Mouse (Mus musculus): ENCODE measurements around the gene Tprn.
"Not testable (repeated sequence)": the region's sequence is repeated elsewhere in the genome, so short reads cannot be mapped to it uniquely, and the experiment has no call there.

Tprn gene

DNA sequence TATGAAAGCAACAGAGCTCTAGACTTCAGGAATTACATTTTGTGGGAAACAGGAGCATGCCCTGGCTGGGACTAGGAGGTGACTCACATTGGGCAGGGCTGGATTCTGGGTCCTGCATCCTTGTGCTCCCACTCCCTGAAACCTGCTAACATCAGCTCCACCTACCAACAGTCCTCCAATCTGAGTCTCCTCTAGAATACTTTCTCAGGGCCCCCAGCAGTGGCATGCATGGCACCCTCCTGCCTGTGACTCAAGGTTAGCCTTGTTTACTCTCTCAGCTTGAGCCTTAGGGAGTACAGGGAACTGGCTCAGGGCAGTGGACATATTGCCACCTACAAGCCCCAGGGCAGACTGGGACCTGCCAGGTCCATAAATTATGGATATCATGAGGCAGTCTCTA lies 24.3 kb upstream of the Tprn start:
- DNase-seq = no peak

DNA sequence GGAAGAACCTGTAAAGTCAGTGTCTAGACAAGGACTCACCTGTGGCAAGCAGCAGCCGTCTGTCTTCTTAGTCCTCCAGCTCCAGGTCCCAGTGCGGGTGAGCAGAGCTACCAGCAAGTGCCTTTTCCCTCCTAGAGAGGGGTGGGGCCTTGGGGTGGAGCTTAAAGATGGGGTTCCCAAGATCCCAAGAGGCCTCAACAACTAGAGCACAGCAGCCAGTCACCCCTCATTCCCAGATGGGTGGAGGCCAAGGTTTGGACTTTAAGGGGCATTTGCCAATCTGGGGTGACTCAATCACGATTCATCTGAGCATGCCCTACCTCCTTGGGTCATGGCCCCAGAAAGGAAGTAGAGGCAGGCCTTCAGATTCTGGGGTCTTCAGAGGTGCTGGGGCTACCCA lies 22.7 kb upstream of the Tprn start:
- no peak for DNase-seq

DNA sequence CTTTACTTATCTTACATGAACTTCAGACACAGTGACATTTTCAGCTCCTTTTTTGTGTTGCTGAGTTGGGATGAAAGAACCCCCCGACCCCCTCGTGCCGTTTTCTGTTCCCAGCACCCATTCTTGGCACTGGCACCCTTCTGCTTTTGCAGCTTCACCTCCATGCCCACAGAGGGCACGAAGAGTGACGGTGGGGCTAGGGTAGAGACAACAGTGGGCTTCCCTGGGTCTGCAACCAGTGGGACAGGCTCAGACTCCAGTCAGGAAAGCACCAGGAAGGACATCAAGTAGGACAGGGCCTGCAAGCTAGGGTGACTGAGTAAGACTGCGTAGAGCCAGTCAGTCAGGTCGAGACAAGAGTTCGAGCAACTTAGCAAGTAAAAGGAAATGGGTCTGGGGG lies 22.1 kb upstream of the Tprn start:
- no peak for DNase-seq

DNA sequence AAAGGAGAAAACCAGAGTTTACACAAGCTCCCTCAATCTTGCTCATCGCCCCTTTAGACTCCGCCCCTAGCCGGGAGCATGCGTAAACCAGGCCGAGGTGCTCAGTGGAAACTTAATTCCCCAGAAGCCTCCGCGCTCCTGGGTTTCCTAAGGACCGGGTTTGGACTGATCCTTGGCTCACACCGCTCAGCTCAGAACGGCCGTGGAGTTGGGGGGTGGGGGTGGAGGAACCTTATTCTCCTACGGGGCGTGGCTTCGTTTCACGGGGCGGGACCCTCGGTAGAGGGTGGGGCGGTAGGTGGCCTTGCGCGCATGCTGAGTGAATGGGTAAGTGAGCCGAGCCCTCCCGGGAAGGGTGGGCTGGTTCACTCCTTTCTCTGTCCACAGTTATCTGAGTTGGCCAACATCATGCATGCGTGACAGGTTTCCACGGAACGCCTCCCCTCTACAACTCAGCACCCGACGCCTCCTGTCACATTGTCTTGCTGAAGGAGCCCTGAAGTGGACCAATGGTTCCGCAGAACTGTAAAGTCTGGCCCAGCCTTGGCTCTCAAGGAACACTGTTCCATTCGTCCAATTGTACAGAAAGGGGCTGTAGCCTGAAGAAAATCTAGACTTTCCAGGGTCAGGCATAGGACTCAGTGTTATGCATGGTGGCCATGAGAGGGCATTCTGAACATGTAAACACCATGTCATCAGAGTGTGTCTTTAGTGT lies 21.5 kb upstream of the Tprn start:
- DNase-seq = peak; percentile 55 to 61

DNA sequence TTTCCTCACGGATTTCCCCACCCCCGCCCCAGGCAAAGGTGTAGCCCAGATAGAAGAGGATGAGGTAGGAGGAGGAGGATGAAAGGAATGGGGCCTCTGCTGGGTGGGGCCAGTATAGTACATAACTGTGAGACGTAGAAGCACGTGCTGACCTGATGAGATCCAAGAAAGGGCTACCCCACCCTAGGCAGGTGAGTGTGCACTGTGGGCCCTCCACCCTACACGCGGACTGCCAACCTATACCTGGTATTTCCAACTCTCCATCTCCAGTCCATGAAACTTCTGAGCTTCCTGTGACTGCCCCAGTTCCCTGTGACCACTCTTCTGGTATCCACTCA lies 21.0 kb upstream of the Tprn start:
- DNase-seq = no peak

DNA sequence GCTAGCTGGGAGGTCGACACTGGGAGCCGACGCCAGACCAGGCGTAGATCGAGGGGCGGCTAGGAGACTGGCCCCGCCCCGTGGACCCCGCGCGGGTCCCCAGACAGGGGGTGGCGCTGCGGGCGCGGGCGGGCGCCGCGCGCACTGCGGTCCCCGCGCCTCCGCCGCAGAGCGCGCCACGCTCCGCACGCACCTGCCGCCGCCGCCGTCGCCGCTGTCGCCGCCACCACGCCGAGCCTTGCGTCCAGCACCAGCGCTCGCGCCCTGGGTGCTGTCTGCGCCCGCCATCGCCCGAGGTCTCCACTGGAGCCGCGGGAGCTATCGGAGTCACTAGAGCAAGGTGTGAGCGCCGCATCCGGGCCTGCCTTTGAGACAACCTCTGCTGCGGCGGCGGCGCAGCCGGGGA lies 20.3 kb upstream of the Tprn start, which contains the start of the genes Rnf208 and Cysrt1:
Gene Rnf208 (plus strand): TSS at position 155 of the 406 bp plus-strand sequence.
Gene Cysrt1 (minus strand): TSS at position 352 of the 406 bp plus-strand sequence.
- peak; percentile 28 to 34 for DNase-seq

DNA sequence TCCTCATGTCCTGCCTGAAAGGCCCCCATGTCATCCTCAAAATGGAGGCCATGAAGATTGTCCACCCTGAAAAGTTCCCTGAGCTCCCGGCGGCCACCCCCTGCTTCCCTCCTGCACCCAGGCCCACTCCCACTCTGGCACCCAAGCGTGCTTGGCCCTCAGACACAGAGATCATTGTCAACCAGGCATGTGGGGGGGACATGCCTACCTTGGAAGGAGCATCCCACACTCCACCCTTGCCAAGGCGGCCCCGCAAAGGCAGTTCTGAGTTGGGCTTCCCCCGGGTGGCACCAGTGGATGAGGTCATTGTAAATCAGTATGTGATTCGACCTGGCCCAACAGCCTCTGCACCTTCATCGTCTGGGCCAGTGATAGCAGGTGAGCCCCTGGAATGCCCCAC lies 19.1 kb upstream of the Tprn start:
- DNase-seq = no peak

DNA sequence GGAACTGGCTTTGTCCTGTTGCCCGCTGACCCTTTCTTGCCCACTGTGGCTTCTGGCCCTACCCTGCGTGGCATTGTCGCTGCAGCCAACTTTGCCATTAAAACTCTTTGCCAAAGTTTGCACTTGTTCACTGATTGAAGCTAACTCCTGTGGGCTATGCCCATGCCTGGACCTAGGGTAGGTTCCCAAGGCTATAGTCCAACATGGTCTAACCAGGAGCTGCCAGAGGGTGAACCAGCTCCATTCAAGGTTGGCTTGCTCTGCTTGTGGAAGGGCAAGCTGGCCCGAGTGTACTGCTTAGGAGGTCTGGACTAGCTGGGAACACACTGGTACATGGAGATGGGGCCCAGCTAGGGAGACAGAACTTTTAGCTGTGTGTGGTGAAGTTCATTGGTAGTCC lies 18.3 kb upstream of the Tprn start:
- DNase-seq = no peak

DNA sequence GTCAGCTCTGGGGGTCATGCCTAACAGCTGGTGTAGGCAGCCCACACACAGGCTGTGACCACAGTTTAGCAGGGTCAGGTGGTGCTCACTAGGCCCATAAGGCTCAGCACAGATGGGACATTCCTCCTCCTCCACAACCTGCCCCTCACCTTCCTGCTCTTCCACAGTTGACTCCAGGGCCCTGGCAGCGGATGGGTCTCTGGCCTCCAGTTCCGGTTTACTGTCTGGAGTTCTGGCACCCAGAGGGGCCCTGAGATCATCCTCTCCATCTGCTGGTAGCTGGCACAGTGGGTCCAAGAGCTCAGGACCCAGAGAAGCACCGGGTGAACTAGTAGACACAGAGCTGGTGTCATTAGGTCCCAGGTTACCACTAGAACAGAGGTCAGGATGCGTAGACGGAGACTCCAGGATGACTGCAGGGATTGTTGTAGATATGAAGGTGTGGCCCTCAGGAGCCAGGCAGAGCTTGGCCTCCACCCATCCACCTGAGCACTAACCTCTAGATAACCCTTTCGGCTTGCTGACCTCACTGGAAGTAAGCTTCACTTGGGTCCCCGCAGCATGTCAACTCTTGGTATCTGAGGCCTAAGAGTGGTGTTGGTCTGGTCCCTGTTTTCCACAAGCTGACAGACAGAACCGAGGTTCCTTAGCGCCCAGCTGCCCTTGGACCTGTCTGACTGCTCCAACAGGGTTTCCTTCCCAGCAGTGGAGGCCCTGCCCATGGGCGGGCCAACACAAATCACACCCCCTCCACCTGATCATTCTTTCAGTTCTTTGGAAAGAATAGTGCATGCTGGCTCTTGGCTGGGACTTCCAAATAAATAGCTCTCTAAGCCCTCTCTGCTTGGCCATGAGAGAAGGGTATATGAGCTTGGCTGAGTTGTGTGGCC lies 16.0 kb upstream of the Tprn start, which contains the start of gene AL732309.1:
Gene AL732309.1 (minus strand): TSS at position 681 of the 890 bp plus-strand sequence.
- DNase-seq = no peak

DNA sequence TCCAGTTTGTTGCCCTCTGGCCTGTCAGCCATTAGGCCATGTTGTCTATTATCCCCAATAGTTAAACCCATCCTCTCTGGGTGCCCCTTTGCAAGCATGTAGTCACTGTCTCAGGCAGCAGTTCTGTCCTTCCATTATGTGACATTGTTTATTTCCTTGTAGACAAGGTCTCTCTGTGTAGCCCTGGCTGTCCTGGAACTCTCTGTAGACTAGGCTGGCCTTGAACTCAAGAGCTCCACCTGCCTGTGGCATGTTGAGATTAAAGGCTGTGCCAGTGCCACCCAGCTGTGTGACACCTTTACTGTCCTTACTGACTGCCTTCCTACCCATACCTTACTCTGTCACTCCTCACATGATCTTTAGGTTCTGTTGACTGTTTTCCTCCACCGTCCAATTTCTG lies 10.1 kb upstream of the Tprn start:
- peak; percentile 45 to 47 for DNase-seq

DNA sequence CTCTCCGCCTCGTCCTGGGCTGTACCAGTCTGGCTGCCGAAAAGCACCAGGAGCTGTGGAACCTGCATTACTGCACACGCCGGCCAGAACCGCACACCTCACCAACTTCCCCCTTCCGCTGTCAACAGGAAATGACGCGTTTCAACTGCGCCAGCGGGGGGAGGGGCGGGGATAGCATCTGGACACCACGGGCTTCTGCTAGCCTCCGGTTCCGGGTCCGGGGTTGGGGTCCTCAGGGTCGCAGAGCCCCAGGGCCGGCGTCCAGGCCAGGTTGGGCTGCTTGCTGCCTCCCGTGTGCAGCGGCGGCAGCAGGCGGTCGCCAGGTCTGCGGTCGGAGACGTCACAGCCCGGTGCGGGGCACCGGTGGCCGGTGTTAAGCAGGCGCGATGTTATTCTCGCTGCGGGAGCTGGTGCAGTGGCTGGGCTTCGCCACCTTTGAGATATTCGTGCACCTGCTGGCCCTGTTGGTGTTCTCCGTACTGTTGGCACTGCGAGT lies 7.1 kb upstream of the Tprn start, which contains the start of gene Tmem203:
Gene Tmem203 (plus strand): TSS at position 156 of the 496 bp plus-strand sequence.
- peak; percentile 93 to 94 for DNase-seq

DNA sequence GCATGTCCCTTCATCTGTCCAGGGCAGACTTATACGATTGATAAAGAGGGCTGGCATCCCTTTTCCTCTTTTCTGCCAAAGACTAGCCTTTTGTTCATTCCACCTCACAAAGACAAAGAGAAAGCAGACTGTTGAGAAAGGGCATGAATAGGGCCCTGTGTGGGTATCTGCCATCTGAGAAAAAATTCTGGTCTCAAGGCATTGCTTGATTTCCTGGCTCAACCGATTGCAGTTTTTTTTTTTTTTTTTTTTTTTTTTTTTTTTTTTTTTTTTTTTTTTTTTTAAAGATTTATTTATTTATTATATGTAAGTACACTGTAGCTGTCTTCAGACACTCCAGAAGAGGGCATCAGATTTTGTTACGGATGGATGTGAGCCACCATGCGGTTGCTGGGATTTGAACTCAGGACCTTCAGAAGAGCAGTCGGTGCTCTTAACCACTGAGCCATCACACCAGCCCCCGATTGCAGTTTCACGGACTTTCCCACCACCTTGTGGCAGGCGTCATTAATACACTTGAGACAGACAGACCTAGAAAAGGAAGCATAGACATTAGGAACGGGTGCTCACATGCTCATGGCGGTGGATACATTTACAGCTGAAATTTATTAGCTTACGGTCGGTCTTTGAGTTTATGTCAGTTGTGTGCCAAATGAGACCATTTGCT lies 5.8 kb upstream of the Tprn start:
- peak; percentile 80 to 83 for DNase-seq

DNA sequence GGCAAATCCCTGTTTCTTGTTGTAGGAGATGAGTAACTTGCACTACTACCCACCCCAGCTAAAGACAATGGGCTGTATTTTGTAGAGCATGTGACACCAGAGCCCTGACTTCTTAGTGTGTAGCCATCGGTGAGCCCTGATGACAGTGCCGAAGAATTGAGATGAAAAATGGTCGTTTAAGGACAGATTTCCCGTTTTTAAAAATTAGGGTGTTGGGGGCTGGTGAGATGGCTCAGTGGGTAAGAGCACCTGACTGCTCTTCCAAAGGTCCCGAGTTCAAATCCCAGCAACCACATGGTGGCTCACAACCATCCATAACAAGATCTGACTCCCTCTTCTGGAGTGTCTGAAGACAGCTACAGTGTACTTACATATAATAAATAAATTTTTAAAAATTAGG lies 5.2 kb upstream of the Tprn start:
- DNase-seq = not testable (repeated sequence)

DNA sequence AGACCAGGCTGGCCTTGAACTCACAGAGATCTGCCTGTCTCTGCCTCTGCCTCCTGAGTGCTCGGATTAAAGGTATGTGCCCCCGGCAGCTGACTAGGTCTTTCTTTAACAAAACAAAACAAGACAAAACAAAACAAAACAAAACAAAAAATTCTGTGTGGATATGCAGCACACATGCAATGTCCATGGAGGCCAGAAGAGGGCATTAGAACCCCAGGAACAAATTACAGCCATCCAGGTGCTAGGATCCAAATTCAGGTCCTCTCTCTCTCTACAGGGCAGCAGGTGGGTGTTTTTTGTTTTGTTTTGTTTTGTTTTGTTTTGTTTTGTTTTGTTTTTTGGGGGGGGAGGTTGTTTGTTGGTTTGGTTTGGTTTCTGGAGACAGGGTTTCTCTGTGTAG lies 3.5 kb upstream of the Tprn start:
- DNase-seq = peak; percentile 49 to 55

DNA sequence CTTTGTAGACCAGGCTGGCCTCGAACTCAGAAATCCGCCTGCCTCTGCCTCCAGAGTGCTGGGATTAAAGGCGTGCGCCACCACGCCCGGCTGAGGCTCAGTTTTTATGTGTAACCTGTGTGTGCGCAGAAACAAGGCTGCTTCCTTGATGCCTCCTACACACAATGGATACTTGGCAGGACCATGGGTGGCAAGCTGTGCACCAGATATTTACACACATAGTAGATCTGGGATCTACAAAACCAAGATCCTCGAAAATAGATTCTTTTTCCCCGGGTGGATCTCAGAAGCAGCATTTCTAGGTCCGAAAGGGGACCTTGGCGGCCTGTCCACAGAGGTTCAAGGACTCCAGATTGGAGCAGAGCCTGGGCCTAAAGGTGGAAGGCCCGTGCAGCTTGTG lies 548 bp upstream of the Tprn start:
- DNase-seq = no peak

DNA sequence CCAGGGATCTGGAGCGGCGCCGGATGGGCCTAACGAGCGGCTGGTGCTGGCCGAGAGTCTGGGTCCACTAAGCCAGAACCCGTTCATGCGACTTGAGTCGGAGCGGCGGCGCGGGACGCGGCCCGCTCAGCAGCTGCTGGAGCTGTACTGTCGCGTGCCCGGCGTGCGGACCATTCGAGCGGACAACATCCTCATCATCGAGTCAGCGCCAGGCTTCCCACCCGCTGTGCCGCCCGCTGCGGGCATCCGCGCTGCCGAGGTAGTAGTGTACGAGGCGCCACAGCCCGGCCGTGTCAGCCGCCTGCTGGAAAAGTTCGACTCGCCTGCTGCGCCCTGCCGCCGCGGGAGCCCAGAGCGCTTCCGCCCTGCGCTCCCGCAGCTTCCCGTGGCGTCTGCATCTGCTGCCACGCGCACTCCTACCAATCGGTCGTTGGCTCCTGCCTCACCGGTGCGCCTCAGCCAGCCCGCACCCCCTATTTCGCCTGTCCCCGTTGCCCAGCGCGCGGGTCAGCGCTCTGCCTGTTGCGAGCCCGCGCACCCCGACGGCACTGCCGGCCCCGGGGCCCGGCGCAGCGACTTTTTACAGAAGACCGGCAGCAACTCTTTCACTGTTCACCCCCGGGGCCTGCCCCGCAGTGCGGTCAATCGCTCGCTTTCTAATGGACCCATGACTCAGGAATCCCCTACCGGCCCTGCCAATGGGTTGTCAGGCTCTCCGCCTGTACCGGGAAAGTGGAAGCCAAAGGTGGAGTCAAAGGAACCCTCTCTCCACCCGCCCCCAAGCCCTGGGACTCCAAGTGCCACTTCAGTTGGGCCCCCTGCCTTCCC lies 591 bp downstream of the Tprn start:
- peak; percentile 58 to 61 for DNase-seq

DNA sequence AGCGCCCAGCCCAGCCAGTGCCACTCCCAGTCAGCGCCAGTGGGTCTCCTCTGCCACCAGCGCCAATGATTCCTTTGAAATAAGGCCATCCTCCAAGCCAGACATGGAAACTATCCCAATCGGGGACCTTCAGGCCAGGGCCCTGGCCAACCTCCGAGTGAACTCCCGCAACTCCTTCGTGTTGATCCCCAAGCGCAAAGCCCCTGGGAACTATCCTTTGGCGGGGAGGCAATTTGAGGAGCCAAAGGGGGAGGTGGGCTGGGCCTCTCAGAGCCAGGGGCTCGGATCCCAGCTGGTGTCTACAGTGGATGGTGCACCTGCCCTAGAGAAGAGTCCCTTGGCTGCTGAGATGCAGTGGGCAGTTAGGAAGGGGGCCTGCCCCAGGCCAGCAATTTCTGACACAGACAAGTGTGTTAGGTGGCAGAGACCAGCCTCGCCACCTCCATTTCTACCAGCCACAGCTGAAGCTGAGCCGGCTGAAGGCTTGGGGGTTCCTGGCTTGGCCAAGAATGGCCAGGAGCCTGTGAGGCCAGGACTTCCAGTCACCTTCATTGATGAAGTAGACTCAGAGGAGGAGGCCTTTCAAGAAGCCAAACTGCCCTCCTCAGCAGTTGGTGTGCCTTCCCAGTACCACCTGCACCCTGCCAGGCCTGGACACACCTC lies 1.3 kb downstream of the Tprn start:
- no peak for DNase-seq

DNA sequence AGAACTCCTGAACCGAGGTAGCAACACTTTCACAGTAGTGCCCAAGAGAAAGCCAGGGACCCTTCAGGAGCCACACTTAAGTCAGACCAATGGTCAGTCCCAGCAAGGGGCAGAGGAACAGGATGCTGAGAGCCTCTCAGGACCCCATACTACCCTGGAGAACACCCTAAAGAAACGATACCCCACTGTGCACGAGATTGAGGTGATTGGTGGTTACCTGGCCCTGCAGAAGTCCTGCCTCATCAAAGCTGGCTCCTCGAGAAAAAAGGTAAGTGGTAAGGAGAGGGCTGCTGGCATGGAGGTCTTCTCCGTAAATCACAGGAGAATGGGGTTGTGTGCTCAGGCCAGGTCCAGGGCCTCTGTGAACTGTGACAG lies 1.9 kb downstream of the Tprn start:
- DNase-seq = no peak

DNA sequence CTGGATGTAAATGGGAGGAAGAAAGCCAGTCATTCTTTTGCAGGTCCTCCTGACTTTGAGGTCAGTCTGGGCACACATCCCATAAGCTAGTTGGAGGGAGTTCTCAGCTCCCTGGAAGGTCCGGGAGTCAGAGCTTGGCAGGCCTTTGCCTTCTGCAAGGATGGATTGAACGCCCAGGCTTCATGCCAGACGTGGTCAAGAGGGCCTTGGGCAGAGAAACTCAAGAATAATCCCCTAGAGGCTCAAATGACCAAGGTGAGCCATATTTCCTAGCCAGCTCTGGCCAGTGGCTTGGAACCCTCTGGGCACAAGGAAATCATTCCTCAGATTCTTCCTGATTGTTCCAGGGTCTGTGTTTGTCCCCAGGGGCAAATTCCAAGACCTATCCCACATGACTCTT lies 2.4 kb downstream of the Tprn start:
- DNase-seq = no peak

DNA sequence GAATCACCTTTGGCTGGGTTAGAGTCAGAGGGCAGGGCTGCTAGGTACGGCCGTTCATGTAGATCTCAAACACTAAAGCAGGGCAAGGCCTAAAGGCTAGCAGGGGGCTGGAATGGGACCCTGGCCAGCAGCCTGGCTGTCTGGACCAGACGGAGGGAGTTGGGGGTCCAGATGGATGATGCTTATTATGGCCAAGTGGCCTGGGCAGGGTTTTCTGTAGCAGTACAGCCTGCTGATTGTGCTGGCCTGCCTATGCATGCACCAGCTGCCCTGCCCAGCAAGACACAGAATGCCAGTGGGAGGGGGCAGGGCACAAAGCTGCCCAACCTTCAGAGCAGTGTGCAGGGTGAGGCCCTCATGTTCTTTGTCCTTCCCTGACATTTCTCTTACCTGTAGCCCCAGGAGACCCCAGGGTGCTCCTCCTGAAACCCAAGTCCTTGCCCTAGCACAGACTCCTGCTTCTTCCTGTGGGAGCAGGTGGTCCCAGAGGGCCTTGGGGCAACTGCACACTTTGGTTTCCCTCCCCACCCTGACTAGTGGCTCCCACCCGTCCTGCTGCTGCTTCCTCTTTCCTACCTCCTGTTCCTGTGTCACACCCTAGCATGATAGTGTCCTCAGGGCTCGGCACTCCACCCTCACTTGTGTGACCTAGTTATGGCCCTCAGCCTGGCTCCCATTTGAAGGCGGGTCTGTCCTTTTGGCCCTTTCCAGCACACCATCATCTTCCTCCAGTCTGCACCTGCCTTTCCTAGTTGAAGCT lies 3.7 kb downstream of the Tprn start:
- peak in 1 of 2 experiments; percentile 11 for DNase-seq

DNA sequence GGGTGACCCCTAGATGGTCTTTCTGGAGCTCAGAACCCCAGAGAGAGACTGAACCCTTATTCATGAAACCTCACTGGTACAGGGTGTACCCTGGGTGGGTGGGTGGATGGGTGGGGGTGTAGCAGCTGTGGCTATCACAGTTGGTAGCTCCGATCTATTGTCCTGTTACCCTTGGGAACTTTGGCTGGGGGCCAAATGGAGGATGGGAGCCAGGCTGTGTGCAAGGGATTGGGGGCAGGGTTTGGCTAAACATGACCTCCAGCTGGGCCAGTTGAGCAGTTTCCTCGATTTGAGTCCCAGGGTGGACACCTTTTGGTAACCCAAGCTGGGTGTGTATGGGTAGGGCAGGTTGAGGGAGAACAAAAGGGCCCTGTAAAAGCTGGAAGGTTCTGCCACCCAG lies 4.3 kb downstream of the Tprn start:
- no peak for DNase-seq

Data from B cell, adult 2 months (primary cell).